Mouse (Mus musculus) hindbrain, embryonic 14.5 days (tissue): ENCODE data around the gene Sash1. TPM values are rescaled to one million over a fixed set of nuclear protein-coding genes. Genes with fewer than 3 reads are reported as not detected.
A peak's percentile ranks its signal among the peaks of the same experiment; 100 is the strongest.

Experiments used
- ATAC-seq: fragments of 200-750 bp; cut with Nextera tagmentation; 2 replicates; pipeline ENCODE4 v1.8.0; 2017; ENCODE audit warnings: moderate number of reproducible peaks, mild to moderate bottlenecking, moderate TSS enrichment, moderate library complexity; ENCODE audit not compliant: low FRiP score
- DNase-seq: peaks from one replicate; pipeline ENCODE4 v3.0.0-alpha.2; 2015; ENCODE audit warnings: low spot score
- H3K27ac ChIP-seq: fragments of 300-500 bp; sonication (generic); 2 replicates; pipeline ENCODE4 v1.5.1; 2014; ENCODE audit warnings: mild to moderate bottlenecking, moderate library complexity
- H3K27me3 ChIP-seq: fragments of 300-500 bp; sonication (generic); 2 replicates; pipeline ENCODE4 v1.6.1; 2014; ENCODE audit warnings: mild to moderate bottlenecking, low read length, mixed read lengths; ENCODE audit not compliant: control insufficient read depth, insufficient read depth
- H3K36me3 ChIP-seq: fragments of 300-500 bp; sonication (generic); replicated peaks from 2 replicates; pipeline ENCODE4 v1.6.1; 2014; ENCODE audit not compliant: control insufficient read depth, insufficient read depth
- H3K4me1 ChIP-seq: fragments of 300-500 bp; sonication (generic); replicated peaks from 2 replicates; pipeline ENCODE4 v1.6.1; 2014; ENCODE audit warnings: antibody characterized with exemption, low read length, mixed read lengths; ENCODE audit not compliant: control insufficient read depth, insufficient read depth
- H3K4me2 ChIP-seq: fragments of 300-500 bp; sonication (generic); replicated peaks from 2 replicates; pipeline ENCODE4 v1.6.1; 2014; ENCODE audit warnings: mild to moderate bottlenecking, moderate library complexity
- H3K4me3 ChIP-seq: fragments of 300-500 bp; sonication (generic); replicated peaks from 2 replicates; pipeline ENCODE4 v1.5.1; 2014; ENCODE audit warnings: mild to moderate bottlenecking, low read length
- H3K9ac ChIP-seq: fragments of 300-500 bp; sonication (generic); 2 replicates; pipeline ENCODE4 v1.6.1; 2014
- H3K9me3 ChIP-seq: fragments of 300-500 bp; sonication (generic); 2 replicates; pipeline ENCODE4 v1.6.1; 2016; ENCODE audit warnings: low read length; ENCODE audit not compliant: control insufficient read depth
- WGBS: fragments of 180-500 bp; shearing (Covaris S2); extraction: QIAGEN DNeasy Blood & Tissue Kit; methylation state at CpG from one replicate; pipeline ENCODE4 v1.1.7; 2014; 5-methylcytosine and 5-hydroxymethylcytosine counted together
- polyA plus RNA-seq: library from polyadenylated mRNA; unstranded; fragments of >200 nt; fragmentation: Nextera tagmentation; extraction: Ambion mirVana; gene quantifications from 2 replicates; pipeline ENCODE4 v1.2.1, GENCODE M21; 2014

Sash1 gene
- polyA plus RNA-seq, 1 experiment from 2014 or later = 5.3 TPM

- 91% methylated on average over 3 of the region's 3 CpGs for WGBS
- Histone ChIP-seq H3K27ac (no peak overlapping the region), H3K4me2 (no peak overlapping the region), H3K36me3 (no peaks in the 10 kb centered on the region), H3K4me3 (no peak overlapping the region), H3K4me1 (0 out of 2 replicates have a peak, but pooled peaks cover 4% of the 10 kb centered on the region), H3K9ac (no peak overlapping the region), H3K27me3 (no peaks in the 10 kb centered on the region), H3K9me3 (no peaks in the 10 kb centered on the region)
- no peak for ATAC-seq
- DNase-seq = no peak
These were observed 40.4 kb upstream of the Sash1 start for GRCm38 (mm10) chr10:8926295-8926694.

GRCm38 (mm10) chr10:8925299-8925698 is 39.4 kb upstream of the Sash1 start:
- H3K9me3 ChIP-seq = no peaks in the 10 kb centered on the region
- DNase-seq = no peak

GRCm38 (mm10) chr10:8921098-8921693 is 35.3 kb upstream of the Sash1 start:
- 52% methylated on average over 11 of the region's 11 CpGs for WGBS

More at GRCm38 (mm10) chr10:8925299-8925698, 39.4 kb upstream of the Sash1 start:
- Histone ChIP-seq H3K36me3 (no peaks in the 10 kb centered on the region), H3K27me3 (no peaks in the 10 kb centered on the region), H3K4me3 (no peak overlapping the region), H3K4me2 (no peak overlapping the region), H3K27ac (no peak overlapping the region), H3K9ac (no peak overlapping the region), H3K4me1 (0 out of 2 replicates have a peak, but pooled peaks cover 4% of the 10 kb centered on the region)
- 81% methylated on average over 5 of the region's 5 CpGs for WGBS
- ATAC-seq = no peak

GRCm38 (mm10) chr10:8917798-8918197 is 31.9 kb upstream of the Sash1 start:
- H3K4me3 ChIP-seq = no peak overlapping the region
- WGBS = 85% methylated on average over 2 of the region's 2 CpGs
- no peak overlapping the region for H3K4me2 ChIP-seq
- no peaks in the 10 kb centered on the region for H3K9me3 ChIP-seq
- DNase-seq (no peak), ATAC-seq (no peak)
- no peaks in the 10 kb centered on the region for H3K4me1 ChIP-seq
- no peaks in the 10 kb centered on the region for H3K36me3 ChIP-seq
- no peaks in the 10 kb centered on the region for H3K27me3 ChIP-seq
- H3K27ac ChIP-seq = no peak overlapping the region
- H3K9ac ChIP-seq = no peak overlapping the region

More at GRCm38 (mm10) chr10:8921098-8921693, 35.3 kb upstream of the Sash1 start:
- Histone ChIP-seq H3K27ac (no peak overlapping the region), H3K9me3 (no peaks in the 10 kb centered on the region), H3K4me1 (no peaks in the 10 kb centered on the region), H3K36me3 (no peaks in the 10 kb centered on the region), H3K4me2 (no peak overlapping the region), H3K9ac (no peak overlapping the region), H3K27me3 (no peaks in the 10 kb centered on the region), H3K4me3 (no peak overlapping the region)
- ATAC-seq = peak; percentile 27; the same call in 1 of the 2 replicates
- DNase-seq = no peak

- H3K4me2 ChIP-seq = no peak overlapping the region
- H3K9me3 ChIP-seq = no peaks in the 10 kb centered on the region
- no peak overlapping the region for H3K4me3 ChIP-seq
- 88% methylated on average over 4 of the region's 4 CpGs for WGBS
- H3K27me3 ChIP-seq = no peaks in the 10 kb centered on the region
- H3K27ac ChIP-seq = no peak overlapping the region
- H3K4me1 ChIP-seq = no peaks in the 10 kb centered on the region
- no peaks in the 10 kb centered on the region for H3K36me3 ChIP-seq
- ATAC-seq (no peak), DNase-seq (no peak)
- no peak overlapping the region for H3K9ac ChIP-seq
These were observed 31.5 kb upstream of the Sash1 start for GRCm38 (mm10) chr10:8917350-8917749.

GRCm38 (mm10) chr10:8915755-8916154 is 29.9 kb upstream of the Sash1 start:
- H3K9ac ChIP-seq = no peak overlapping the region
- WGBS = 90% methylated on average over 5 of the region's 5 CpGs
- H3K9me3 ChIP-seq = no peaks in the 10 kb centered on the region
- DNase-seq = no peak
- H3K36me3 ChIP-seq = no peaks in the 10 kb centered on the region
- no peaks in the 10 kb centered on the region for H3K4me1 ChIP-seq
- H3K27ac ChIP-seq = no peak overlapping the region
- no peak overlapping the region for H3K4me2 ChIP-seq
- H3K27me3 ChIP-seq = no peaks in the 10 kb centered on the region
- no peak overlapping the region for H3K4me3 ChIP-seq
- no peak for ATAC-seq

GRCm38 (mm10) chr10:8913904-8914303 is 28.0 kb upstream of the Sash1 start:
- ATAC-seq (no peak), DNase-seq (no peak)
- H3K27me3 ChIP-seq = no peaks in the 10 kb centered on the region
- H3K9me3 ChIP-seq = no peaks in the 10 kb centered on the region
- no peaks in the 10 kb centered on the region for H3K4me1 ChIP-seq
- no peak overlapping the region for H3K27ac ChIP-seq
- H3K4me2 ChIP-seq = no peak overlapping the region
- no peak overlapping the region for H3K4me3 ChIP-seq
- H3K9ac ChIP-seq = no peak overlapping the region
- WGBS = 86% methylated on average over 4 of the region's 4 CpGs
- no peaks in the 10 kb centered on the region for H3K36me3 ChIP-seq

- no peaks in the 10 kb centered on the region for H3K4me1 ChIP-seq
- WGBS = 84% methylated on average over 5 of the region's 5 CpGs
- no peak for ATAC-seq
These were observed 26.9 kb upstream of the Sash1 start for GRCm38 (mm10) chr10:8912706-8913275.

GRCm38 (mm10) chr10:8912213-8912612 is 26.3 kb upstream of the Sash1 start:
- H3K36me3 ChIP-seq = no peaks in the 10 kb centered on the region
- H3K9ac ChIP-seq = no peak overlapping the region
- H3K27me3 ChIP-seq = no peaks in the 10 kb centered on the region
- no peak overlapping the region for H3K4me2 ChIP-seq
- no peak overlapping the region for H3K27ac ChIP-seq
- 0 out of 2 replicates have a peak, but pooled peaks cover 4% of the 10 kb centered on the region for H3K9me3 ChIP-seq
- no peaks in the 10 kb centered on the region for H3K4me1 ChIP-seq
- no peak overlapping the region for H3K4me3 ChIP-seq
- WGBS = 85% methylated on average over 4 of the region's 4 CpGs
- ATAC-seq (no peak), DNase-seq (no peak)

More at GRCm38 (mm10) chr10:8912706-8913275, 26.9 kb upstream of the Sash1 start:
- H3K27me3 ChIP-seq = no peaks in the 10 kb centered on the region
- no peak overlapping the region for H3K9ac ChIP-seq
- no peak for DNase-seq
- no peak overlapping the region for H3K4me3 ChIP-seq
- no peak overlapping the region for H3K4me2 ChIP-seq
- 0 out of 2 replicates have a peak, but pooled peaks cover 3% of the 10 kb centered on the region for H3K9me3 ChIP-seq
- H3K27ac ChIP-seq = no peak overlapping the region
- H3K36me3 ChIP-seq = no peaks in the 10 kb centered on the region
